Mouse (Mus musculus) stomach, embryonic 14.5 days (tissue): ENCODE data around the gene Zfp330. TPM values are rescaled to one million over a fixed set of nuclear protein-coding genes. Genes with fewer than 3 reads are reported as not detected.

Source experiments
- ATAC-seq: fragments of 200-750 bp; cut with Nextera tagmentation; 2 replicates; pipeline ENCODE4 v1.8.0; 2017; ENCODE audit warnings: low read depth, moderate TSS enrichment; ENCODE audit not compliant: insufficient number of reproducible peaks, insufficient read depth, low FRiP score
- H3K27ac ChIP-seq: fragments of 300-500 bp; sonication (generic); 2 replicates; pipeline ENCODE4 v1.5.1; 2014; ENCODE audit warnings: mild to moderate bottlenecking, low read length, moderate library complexity, mixed read lengths
- H3K27me3 ChIP-seq: fragments of 300-500 bp; sonication (generic); 2 replicates; pipeline ENCODE4 v1.6.1; 2014; ENCODE audit warnings: low read length, control low read depth, mixed read lengths; ENCODE audit not compliant: control insufficient read depth, insufficient read depth
- H3K36me3 ChIP-seq: fragments of 300-500 bp; sonication (generic); 2 replicates; pipeline ENCODE4 v1.6.1; 2014; ENCODE audit warnings: mild to moderate bottlenecking, control low read depth, low read length, moderate library complexity, mixed read lengths; ENCODE audit not compliant: control insufficient read depth, insufficient read depth
- H3K4me1 ChIP-seq: fragments of 300-500 bp; sonication (generic); 2 replicates; pipeline ENCODE4 v1.6.1; 2014; ENCODE audit warnings: low read length, control low read depth, mixed read lengths; ENCODE audit not compliant: control insufficient read depth, insufficient read depth
- H3K4me2 ChIP-seq: fragments of 300-500 bp; sonication (generic); replicated peaks from 2 replicates; pipeline ENCODE4 v1.6.1; 2014; ENCODE audit warnings: low read depth, low read length, control low read depth
- H3K4me3 ChIP-seq: fragments of 300-500 bp; sonication (generic); 2 replicates; pipeline ENCODE4 v1.5.1; 2014; ENCODE audit warnings: low read depth, low read length, control low read depth
- H3K9ac ChIP-seq: fragments of 300-500 bp; sonication (generic); replicated peaks from 2 replicates; pipeline ENCODE4 v1.6.1; 2014; ENCODE audit warnings: low read depth, mild to moderate bottlenecking, control low read depth, low read length, moderate library complexity, mixed read lengths
- H3K9me3 ChIP-seq: fragments of 300-500 bp; sonication (generic); 2 replicates; pipeline ENCODE4 v1.6.1; 2016; ENCODE audit warnings: low read depth, low read length, control low read depth; ENCODE audit not compliant: control insufficient read depth
- WGBS: fragments of 180-500 bp; shearing (Covaris S2); extraction: QIAGEN DNeasy Blood & Tissue Kit; methylation state at CpG from one replicate; pipeline ENCODE4 v1.1.7; 2014; 5-methylcytosine and 5-hydroxymethylcytosine counted together
- polyA plus RNA-seq: library from polyadenylated mRNA; unstranded; fragments of >200 nt; fragmentation: Nextera tagmentation; extraction: Ambion mirVana; gene quantifications from 2 replicates; pipeline ENCODE4 v1.2.1, GENCODE M21; 2014

Zfp330 gene
- polyA plus RNA-seq, 1 experiment from 2014 or later: 72.8 TPM

DNA sequence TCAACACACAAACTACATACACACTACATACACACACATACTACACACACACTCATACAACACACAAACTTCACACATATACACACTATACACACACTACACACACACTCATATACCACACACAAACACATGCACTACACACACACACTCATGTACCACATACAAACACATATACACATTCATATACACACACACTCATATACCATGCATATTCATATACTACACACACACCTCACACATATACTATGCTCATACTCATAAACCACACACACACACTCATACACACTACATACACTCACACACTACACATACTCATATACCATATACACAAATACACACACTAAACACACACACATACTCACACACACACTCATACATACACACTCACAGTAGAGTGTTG lies 27.3 kb downstream of the Zfp330 start:
- Histone ChIP-seq H3K27ac (no peak overlapping the region), H3K4me1 (no peaks in the 10 kb centered on the region), H3K9ac (no peak overlapping the region), H3K27me3 (no peaks in the 10 kb centered on the region), H3K4me2 (no peak overlapping the region), H3K9me3 (no peaks in the 10 kb centered on the region; the same call in 1 of the 2 replicates), H3K4me3 (no peak overlapping the region), H3K36me3 (no peaks in the 10 kb centered on the region)
- no peak for ATAC-seq

DNA sequence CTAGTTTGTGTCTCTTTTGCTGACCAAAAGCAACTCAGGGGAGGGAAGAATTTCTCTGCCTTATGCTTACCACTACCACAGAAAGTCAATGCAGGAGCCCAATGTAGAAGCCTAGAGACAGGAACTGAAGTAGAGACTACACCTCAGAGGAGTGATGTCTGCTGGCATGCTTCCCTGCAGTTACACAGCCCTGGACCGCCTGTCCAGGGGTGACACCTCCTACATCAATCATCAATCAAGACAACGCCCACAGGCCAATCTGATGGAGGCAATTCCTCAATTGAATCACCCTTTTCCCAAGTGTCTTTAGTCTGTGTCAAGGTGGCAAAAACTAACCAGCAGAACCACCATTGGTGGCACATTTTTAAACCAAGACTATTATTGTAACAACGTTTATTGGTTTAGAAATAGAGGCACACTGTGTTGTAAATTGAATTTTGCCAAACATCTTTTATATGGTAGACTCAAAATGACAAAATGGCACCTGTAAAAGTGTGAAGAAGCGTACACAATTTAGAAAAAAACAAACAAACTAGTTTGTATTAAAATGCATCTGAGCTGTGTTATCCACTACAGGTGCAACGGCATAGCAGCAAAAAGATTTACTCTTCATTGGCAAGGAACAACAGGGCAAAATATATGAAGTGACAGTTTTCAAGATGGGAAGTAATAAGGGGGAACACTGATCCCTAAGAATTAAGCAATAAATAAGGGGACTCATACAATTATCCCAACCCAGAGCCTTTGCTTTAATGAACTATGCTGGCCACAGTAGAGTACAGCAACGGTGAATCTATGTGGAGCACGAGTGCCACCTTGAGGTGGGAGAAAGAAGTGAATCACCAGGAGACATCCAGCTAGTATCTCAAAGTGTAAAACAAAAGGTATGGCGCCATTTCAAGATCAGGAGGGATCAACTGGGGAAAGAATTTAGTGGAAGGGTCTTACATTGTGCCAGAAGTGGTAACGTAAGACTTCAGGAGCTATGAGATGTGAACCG lies 29.8 kb downstream of the Zfp330 start:
- no peaks in the 10 kb centered on the region for H3K4me1 ChIP-seq
- no peaks in the 10 kb centered on the region for H3K27me3 ChIP-seq
- H3K9ac ChIP-seq: no peak overlapping the region
- H3K27ac ChIP-seq: no peak overlapping the region
- H3K4me3 ChIP-seq: no peak overlapping the region
- no peaks in the 10 kb centered on the region; the same call in 1 of the 2 replicates for H3K9me3 ChIP-seq
- no peaks in the 10 kb centered on the region for H3K36me3 ChIP-seq
- WGBS: 43% methylated on average over 10 of the region's 10 CpGs
- peak; percentile 56; the same call in 1 of the 2 replicates for ATAC-seq
- no peak overlapping the region for H3K4me2 ChIP-seq

Other genes starting within 250 kb of the Zfp330 start
- gene Rnf150, start 89.2 kb upstream of the Zfp330 start, polyA plus RNA-seq: 2.6 and 2.8 TPM in 2 replicates